Mouse (Mus musculus): ENCODE measurements around the gene Thap11.

DNA sequence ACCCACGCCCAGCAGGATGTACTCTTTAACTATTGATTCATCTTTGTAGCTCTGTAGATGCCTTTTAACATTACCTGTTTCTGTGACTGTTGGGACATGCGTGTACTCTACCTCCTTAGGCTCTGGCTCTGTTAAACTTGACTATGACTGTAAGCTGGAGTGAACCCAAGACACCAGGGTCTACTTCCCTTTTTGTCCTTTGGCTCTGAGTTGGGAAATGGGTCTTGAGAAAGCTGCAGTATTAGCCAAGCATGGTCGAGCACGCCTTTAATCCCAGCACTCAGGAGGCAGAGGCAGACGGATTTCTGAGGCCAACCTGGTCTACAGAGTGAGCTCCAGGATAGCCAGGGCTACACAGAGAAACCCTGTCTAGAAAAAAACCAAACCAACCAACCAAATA is 3.6 kb downstream of the Thap11 start:
- no peak for TF ChIP-seq CTCF (IDR thresholded peaks at IDR 0.05; ENCODE audit: low read depth)
- TF ChIP-seq EP300 (optimal IDR thresholded peaks at IDR 0.05) = no peak
